Mouse (Mus musculus) 3134 (cell line): ENCODE results near the gene 1700017B05Rik.

Experiments used
- DNase-seq: peaks from one replicate; pipeline ENCODE4 v3.0.0-alpha.2; 2011; ENCODE audit warnings: low spot score; ENCODE audit not compliant: insufficient read length; ENCODE audit errors: extremely low read depth

Gene 1700017B05Rik

DNA sequence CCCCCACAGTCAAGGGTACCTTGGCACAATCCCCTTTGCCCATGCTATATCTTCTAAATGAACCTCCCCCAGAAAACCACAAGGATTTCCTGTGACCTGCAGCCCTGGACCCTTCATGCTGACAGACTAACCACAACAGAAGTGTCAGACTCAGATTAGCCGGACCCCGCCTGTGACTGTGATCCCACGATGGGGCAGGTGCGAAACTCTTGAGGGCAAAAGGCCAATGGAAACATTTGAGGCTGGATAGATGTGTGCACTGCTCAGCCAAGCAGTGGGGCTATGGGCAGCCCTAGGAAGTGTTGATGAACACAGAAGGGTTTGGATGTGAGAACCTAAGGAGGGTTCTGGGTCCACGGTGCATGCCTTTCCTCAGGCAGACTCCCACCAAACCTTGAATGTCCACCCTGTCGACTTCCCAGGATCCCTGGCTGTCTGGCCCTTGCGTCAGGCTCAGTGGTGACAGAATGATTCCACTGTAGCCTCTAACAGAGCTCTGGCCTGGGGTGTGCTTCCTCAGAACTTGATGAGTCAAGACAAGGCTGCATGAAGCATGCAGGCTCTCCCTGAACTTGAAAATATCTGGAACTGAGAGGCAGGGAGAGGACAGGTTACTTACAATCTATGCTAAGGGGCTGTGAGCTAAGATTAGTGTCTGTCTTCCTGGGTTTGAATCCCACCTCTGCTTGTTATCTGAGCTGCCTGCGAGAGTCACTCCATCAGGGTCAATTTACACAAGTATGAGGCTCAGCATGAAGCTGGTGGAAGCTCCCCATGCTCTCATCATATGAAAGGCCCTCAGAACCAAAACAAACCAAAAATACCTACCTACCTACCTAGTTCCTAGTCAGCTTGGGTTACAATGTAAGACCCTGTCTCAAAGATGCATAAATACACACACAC is 10.7 kb upstream of the 1700017B05Rik start:
- DNase-seq, result peak; percentile 43

DNA sequence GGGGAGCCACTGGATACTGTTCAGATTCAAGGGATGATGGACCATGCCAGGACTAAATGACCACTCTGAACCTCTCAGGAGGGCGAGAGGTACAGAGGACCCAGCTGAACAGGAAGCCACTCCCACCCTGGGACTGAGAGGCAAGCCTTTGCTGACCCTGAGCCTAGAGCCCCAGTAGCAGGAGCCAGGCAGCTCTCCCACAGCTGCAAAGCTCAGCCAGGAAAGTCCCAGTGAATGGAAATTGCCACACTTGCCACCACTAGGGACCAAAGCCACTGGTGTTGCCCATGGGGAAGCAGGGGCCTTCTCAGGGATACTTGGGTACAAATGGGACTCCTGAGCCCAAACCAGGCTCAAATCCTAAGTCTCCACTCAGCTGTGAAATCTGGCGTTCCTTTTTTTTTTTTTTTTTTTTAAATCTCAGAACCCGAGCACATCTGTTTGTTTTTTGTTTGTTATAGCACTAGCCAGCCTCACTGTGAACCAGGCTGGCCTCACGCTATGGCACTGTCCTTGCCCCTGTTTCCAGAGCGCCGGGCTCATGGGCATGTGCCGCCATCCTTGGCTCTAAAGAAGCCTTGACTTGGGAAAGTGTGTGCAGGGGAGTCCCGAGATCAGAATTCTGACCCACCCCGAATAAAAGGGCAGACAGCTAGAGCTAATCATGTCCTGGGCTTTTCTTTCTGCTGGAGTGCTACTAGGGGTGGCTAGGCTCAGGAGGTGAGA is 9.6 kb upstream of the 1700017B05Rik start:
- DNase-seq, result no peak

DNA sequence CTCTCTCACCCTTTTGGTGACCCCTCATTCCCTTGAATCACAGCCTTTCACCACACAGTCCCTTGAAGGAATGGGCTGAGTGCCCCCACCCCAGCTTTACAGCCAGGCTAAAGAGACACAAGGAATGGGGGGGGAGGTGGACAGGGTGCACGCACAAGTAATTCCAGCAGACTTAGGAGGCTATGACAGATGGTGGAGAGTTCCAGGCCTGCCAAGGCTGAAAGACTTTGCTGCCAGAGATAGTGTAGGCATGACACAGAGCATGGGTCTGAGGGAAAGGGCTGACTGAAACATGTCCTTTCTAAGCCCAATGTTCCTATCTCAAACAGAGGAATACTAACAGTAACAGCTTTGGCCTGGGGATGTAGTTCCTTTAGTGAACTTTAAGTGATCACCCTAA is 8.7 kb upstream of the 1700017B05Rik start:
- no peak for DNase-seq

DNA sequence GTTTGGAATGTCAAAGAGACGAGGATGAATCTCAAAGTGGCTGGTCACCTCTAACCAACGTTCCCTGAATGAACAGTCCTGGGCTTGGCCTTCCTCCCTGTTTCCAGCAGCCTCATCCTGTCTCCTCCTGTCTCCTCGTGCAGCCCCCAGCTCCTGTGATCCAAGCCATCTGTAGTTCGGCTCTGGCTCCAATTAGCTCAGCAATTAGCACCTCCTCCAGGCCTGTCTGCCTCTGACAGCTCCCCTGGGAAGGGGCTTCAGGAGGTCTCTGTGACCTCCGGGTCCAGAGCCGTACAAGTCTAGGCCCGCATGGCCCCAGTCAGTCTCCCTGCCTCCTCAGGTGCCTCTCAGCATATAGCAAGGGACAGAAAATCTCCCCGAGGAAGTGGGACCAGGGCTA is 8.0 kb upstream of the 1700017B05Rik start:
- no peak for DNase-seq

DNA sequence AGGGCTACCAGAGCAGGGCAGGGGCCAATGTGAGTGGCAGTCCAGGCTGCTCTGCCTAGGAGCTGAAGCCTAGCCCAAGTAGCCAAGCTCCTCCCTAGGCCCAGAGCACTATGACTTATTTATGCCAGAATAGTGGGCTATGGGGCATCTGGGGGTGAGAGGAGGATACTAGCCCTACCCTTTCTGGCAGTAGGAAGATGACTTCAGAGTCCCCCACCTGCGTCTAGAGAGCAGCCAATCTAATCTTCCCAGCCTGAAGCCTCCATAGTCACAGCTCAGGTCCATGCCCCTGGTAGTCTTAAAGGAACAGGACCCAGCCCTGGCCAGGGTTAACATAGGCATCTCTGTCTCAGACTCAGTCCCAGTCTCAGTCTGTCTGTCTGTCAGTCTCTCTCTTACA is 7.0 kb upstream of the 1700017B05Rik start:
- DNase-seq, result no peak

DNA sequence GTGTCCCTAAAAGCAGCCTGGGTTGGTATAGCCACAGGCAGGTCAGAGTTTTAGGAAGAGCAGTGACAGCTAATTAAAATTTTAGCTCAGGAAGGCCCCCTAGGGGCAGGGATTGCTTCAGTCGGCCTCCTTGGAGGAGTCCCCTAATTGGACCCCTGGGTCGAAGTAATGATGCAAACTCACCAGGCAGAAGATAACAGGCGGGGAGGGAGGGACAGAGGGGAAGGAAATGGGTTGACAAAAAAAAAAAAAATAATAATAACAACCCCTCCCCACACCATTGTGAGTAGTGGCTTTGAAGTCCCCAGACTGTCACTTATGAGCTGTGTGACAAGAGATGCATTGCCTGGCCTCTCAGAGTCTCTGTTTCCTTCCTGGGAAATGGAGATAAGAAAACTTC is 6.2 kb upstream of the 1700017B05Rik start:
- DNase-seq, result no peak

DNA sequence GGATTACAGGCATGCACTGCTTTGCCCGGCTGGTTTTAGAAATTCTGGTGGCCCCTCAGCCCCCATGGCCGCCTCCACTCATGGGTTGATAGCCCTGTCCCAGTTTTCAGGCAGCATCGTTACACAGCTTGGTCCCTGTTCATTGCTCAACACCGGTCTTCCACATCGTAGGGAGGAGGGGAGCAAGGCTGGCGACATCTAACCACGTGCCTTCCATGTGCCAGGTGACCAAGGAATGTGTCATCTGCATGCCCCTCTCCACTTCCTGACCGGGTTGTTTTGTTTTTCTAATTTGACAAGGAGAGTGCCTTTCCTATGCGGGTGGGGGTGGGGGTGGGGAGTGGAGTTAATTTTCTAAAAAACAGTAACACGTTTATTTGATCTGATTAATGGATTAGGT is 5.7 kb upstream of the 1700017B05Rik start:
- DNase-seq, result peak; percentile 43

DNA sequence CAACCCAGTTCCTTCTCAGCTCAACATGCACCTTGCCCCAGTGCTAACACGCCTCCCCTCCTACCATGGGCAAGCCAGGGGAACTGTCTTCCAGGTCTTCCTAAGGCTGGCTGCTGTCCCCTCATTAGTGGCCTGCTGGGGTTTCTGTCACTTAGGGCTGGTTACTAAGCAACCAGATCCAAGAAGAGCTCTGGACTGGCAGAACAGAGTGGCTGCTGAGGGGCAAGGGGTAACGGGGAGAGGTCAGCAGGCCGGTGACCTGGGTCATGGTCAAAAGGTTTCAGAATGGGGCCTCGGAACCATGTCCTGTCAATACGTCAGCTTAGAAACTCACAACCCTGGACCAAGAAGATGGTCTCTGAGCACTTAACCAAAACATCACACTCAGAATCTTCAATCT is 5.0 kb upstream of the 1700017B05Rik start:
- DNase-seq, result no peak

DNA sequence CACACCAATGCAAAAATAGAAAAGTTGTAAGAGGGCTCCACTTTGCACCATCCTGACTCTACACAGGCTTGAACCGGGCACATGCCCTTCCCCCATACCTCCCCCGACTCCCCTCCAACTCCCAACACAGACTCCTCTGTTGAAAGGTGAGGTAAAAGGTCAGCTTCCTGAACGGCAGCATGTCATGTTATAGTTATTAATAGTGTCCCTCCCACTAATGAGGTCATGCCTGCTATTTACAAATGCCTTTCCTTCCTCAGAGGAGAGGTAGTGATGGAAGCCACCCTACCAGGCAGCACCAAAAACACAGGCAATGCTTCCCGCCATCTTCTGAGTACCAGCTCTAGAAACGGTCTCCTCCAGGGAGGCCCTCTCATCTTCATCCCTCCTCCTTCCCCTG is 2.7 kb upstream of the 1700017B05Rik start:
- no peak for DNase-seq

DNA sequence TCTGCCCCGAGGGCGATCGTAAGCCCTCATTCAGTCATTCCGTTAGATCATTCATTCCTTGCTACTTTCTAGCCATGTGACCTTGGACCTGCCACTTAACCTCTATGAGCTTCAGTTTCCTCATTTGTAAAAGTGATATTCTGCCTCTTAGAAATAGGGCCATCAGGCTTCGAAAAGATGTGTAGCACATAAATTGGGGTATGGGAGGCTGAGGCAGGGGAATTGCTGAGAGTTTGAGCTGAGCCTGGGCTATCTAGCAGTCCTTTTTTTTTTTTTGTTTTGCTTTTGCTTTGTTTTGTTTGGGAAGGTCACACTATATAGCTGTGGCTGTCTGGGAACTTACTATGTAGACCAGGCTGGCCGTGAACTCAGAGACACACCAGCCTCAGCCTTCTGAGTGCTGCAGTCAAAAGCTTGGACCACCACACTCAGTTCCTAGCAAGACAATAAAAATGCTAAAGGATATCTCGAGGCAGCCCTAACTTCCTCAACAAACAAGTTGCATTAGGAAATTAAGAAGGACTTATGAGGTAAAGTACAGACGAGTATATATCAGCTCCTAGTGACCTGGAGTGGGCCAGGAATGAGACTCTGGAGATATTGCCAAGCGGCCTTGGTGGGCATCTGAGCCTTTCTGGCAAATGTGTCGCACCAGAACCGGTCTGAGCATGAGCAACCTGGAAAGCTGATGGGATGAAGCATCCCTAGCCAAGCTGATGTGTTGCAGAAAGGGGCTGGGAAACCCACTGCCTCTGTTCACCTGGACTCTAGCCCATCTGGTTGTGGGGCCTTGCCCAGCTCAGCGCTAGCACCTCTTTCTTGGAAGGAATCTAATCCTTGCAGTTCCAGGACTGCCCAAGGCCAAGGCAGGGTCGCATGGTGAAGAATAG is 628 bp upstream of the 1700017B05Rik start:
- no peak for DNase-seq

DNA sequence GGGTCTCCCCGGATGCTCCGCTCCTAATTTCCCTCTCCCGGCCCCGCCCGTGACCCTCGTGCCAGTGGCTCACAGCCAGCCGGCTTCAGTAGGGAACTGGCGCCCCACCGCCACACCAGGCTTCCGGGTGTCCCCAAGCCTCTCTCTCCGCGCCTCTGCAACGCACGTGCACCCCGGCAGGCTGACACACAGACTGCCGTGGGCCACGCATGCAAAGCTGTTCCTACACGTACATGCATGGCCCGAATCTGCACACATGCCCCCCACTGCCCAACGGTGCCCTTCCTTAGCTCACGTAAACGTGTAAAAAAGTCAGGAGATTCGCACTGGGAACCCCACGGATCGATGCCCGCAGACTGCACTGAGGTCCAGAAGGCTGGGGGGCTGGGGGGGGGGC is 898 bp downstream of the 1700017B05Rik start:
- DNase-seq, result no peak

DNA sequence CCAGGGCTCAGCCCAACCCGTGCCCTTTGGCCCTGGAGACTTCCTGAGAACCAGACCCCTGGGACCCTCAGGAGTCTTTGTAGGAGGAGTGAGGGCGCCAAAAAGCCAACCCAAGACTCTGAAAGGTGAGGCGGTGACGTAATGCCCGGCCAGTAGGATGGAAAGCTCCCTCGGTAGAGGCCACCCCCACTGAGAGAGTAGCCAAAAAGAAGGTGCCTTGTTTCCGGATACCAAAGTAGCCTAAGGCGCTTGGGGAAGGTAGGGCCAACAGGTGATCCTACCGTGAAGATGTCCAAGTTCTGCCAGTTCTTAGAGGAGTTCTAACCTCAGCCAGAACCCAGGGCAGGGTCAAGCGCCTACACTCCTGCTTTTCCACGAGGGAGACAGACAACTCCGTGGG is 1.5 kb downstream of the 1700017B05Rik start:
- peak; percentile 46 for DNase-seq

DNA sequence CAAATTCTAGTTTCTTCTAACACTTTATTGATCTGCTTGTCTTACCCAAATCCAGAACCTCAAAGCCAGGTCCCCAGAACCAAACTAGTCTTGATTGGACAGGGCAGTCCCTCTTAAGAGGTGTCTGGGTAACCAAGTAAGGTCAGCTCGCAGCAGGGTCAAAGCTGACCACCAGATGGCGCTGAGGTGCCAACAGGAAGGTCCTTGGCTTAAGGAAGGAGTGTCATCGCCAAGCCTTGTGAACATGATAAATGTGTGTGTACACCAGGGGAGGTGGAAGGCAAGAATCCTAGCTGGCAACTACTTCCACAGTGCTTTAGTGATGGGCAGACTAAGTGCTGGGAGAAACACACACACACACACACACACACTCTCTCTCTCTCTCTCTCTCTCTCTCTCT is 2.7 kb downstream of the 1700017B05Rik start:
- peak; percentile 73 for DNase-seq

DNA sequence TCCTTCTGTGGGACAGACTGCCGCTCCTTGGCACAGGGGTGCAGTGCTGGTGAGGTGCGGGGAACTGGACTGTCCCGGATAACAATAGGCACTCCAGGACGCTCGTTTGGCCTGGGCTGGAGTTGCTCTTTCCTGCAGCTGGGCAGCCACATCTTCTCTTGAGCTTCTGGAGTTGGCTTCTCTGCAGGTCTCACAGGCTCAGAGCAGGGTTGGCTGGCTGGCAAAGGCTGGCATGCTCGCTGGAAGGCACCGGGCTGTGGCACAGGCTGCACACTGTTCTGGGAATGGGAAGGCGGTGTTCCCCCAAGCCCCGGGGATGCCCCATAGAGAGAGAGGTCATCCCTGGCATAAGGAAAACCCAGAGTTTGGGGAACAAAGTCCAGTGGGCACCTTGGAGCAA is 4.8 kb downstream of the 1700017B05Rik start:
- DNase-seq, result no peak

DNA sequence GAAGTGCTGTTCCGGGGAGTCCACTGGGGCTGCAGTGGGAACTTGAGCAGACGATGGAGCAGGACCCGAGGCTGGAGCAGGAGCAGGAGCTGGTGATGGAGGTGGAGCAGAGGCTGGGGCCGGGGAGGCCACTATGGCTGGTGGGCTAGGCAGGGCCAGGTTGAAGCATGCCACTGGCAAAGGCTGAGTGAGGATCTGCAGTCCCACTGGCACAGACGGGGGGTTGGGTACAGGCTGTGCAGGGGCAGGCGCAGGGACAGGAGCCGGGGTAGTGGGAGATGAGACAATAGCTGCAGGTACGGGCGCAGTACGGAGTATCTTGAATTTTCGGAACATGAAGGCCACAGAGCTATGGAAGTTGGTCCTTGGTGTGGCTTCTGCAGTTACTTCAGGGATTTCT is 5.6 kb downstream of the 1700017B05Rik start:
- no peak for DNase-seq

DNA sequence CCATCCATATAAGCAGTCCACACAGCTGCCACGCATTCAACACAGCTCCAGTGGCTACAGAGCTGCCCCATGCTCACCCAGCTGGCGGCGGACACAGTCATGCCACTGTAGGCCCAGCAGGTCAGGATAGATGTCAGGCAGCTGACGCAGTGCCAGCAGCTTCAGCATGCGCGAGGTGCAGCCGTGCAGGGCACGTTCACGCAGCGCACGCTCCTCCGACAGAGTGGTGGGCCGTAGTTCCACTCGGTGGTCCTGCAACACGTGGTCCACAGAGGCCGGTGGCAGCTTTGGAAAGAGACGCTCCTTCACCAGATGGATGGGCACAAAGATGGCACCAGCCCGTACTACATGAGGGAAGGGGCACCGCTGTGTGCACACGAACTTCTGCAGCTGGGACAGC is 6.1 kb downstream of the 1700017B05Rik start:
- DNase-seq, result no peak

DNA sequence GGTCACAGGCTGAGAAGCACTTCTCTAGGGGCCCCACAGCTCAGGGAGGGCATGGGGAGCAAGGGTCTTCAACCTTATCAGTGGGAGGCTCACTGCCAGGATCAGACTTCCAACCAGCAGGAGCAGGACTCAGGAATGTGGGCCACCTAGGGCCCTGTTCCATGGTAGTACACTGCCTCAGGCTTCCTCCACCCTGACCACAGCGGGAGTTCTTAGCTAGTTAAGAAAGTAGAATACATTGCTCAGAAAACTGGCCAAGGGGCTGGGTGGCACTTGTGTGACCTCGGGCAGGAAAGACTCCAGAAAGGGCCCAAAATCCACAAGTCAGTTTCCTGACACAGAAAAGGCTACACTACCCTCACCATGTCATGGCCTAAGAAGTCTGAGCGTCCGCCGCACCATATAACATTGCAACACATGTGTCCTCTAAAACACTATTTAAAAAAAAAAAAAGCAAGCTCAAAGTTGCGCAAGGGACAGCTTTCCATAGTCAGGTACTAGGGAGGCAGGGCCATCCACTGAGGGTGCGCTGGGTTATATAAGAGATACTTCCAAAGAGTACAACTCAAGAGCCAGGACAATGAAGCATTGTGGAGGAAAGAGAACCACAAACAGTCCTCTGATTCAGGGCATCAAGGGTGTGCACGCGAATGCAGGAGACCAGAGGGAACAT is 7.5 kb downstream of the 1700017B05Rik start:
- no peak for DNase-seq

DNA sequence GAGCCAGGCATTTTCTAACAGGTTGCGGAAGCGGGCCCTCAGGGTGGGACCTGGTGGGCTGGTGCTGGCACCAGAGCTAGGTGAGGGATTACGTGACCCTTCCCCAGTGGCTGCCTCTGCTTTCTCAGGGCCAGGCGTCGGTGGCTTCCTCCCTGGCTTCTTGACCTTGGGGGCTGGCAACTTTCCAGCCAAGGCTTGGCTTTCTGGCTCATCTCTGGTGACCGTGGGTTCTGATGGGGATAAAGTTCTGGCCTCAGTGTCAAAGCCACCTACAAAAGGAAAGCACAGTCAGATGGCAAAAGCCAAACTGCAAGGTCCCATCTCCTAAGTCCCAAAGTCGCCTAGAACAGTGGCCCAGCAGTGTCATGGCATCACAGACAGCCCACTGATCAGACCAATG is 8.4 kb downstream of the 1700017B05Rik start:
- DNase-seq, result no peak

DNA sequence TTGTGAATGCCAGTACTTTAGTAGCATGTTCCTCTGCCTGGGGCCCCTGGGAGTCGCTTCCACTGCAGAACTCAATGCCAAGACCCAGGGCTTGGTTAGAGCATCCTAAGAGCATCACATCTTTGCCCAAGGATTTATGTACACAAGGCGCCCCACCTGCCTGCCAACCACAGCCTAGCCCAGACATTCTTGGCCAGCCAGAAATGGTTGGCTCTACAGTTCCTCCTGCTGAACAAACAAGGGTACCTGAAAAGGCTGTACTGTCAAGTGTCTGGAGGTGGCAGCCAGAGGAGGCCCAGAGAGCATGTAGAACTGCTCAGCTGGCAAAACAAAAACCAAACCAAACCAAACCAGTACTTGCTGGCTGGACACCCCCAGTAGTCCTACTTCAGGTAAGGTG is 11.3 kb downstream of the 1700017B05Rik start:
- DNase-seq, result no peak

DNA sequence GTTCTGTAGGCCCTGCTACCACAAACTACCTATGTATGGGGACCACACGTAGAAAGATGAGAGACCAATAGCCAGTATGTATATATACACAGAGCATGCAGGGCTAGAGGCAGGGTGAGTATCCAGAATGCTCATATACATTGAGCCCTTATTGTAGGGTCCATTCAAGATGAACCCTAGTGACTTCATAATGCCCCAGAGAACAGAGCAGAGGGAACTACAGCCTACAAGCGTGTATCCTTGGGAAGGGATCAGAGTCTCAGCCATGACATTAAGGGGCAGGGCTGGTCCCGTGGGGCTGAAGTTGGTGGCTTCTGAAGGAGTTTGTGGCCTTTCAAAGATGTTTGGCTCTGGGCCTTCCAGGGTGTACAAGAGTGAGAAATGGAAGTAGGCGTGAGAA is 12.4 kb downstream of the 1700017B05Rik start:
- DNase-seq, result no peak
